Mouse (Mus musculus): ENCODE data around the gene Mroh3.

GRCm38 (mm10) chr1:136231596-136231995 lies 19.0 kb upstream of the Mroh3 start:
- no peak for TF ChIP-seq MAFK (IDR thresholded peaks at IDR 0.05; ENCODE audit: insufficient read depth, low read depth, low read length)
- no peak for TF ChIP-seq ZNF384 (IDR thresholded peaks at IDR 0.05; ENCODE audit: low read depth, low read length)
- TF ChIP-seq CHD2 (IDR thresholded peaks at IDR 0.05; ENCODE audit: low read depth, low read length) = no peak
- no peak for TF ChIP-seq HCFC1 (IDR thresholded peaks at IDR 0.05; ENCODE audit: borderline replicate concordance, insufficient read depth, low read length)
